ENCODE assay signal across 8 mouse cellular contexts in genomic region chr12:117688655-117689548, GRCm38 (mm10).
A peak's percentile ranks its signal among the peaks of the same experiment; 100 is the strongest.
DNase-seq lines count a peak whose midpoint lies in the region; ATAC-seq and TF ChIP-seq lines count a peak whose summit lies in the region.

No protein-coding gene starts in this region.

- TF ChIP-seq CTCF in E14TG2a.4 (conservative IDR thresholded peaks at IDR 0.05; ENCODE audit: low read length), result no peak
- no peak for TF ChIP-seq CTCF in left cerebral cortex, adult 2 months (IDR thresholded peaks at IDR 0.05)
- no peak for TF ChIP-seq CTCF in stomach, postnatal 0 days (IDR thresholded peaks at IDR 0.05; ENCODE audit: low read depth)

- peaks cover 14% of the 10 kb centered on the region for H3K27me3 ChIP-seq in E14TG2a.4 (ENCODE audit: insufficient read depth, low read length)
- H3K27me3 ChIP-seq in embryonic facial prominence, embryonic 10.5 days (replicated peaks; ENCODE audit: low read depth, poor library complexity, severe bottlenecking), result peaks cover 11% of the 10 kb centered on the region
- no peaks in the 10 kb centered on the region for H3K27me3 ChIP-seq in hindbrain, embryonic 11.5 days (ENCODE audit: control insufficient read depth, insufficient read depth, low read length)
- H3K27me3 ChIP-seq in midbrain, embryonic 10.5 days (ENCODE audit: low read depth, poor library complexity, severe bottlenecking), result peaks cover 44% of the 10 kb centered on the region
- H3K27me3 ChIP-seq in stomach, postnatal 0 days (ENCODE audit: control insufficient read depth, insufficient read depth, low read length), result no peaks in the 10 kb centered on the region

- H3K36me3 ChIP-seq in E14TG2a.4 (ENCODE audit: insufficient read depth, low read length), result no peaks in the 10 kb centered on the region
- H3K36me3 ChIP-seq in embryonic facial prominence, embryonic 10.5 days (replicated peaks), result no peaks in the 10 kb centered on the region
- H3K36me3 ChIP-seq in hindbrain, embryonic 11.5 days (ENCODE audit: control insufficient read depth, insufficient read depth, low read length), result no peaks in the 10 kb centered on the region
- no peaks in the 10 kb centered on the region for H3K36me3 ChIP-seq in midbrain, embryonic 10.5 days
- H3K36me3 ChIP-seq in stomach, postnatal 0 days (ENCODE audit: control insufficient read depth, insufficient read depth, low read length), result no peaks in the 10 kb centered on the region

- peak overlapping the region; percentile 74 for H3K9ac ChIP-seq in hindbrain, embryonic 11.5 days (ENCODE audit: low read depth, low read length)
- H3K9ac ChIP-seq in stomach, postnatal 0 days (ENCODE audit: low read length), result no peak overlapping the region; the same call in 1 of the 2 replicates

- peak overlapping the region; percentile 83 for H3K27ac ChIP-seq in embryonic facial prominence, embryonic 10.5 days (replicated peaks)
- H3K27ac ChIP-seq in hindbrain, embryonic 11.5 days (ENCODE audit: low read depth, low read length), result peak overlapping the region; percentile 90
- peak overlapping the region; percentile 72 for H3K27ac ChIP-seq in left cerebral cortex, adult 2 months
- H3K27ac ChIP-seq in midbrain, embryonic 10.5 days (replicated peaks), result peak overlapping the region; percentile 86
- H3K27ac ChIP-seq in stomach, postnatal 0 days (replicated peaks), result no peak overlapping the region

- DNase-seq in adrenal gland, adult 8-10 months, result peak; percentile 18
- peak; percentile 83 for DNase-seq in embryonic facial prominence, embryonic 10.5 days (ENCODE audit: low spot score)
- peak; percentile 81 for DNase-seq in hindbrain, embryonic 11.5 days (ENCODE audit: low spot score)
- DNase-seq in left cerebral cortex, adult 2 months (ENCODE audit: extremely low spot score in 1 of 2, low spot score in 2 of 2), result peak; percentile 72
- DNase-seq in midbrain, embryonic 10.5 days (ENCODE audit: low spot score), result peak; percentile 79
- peak; percentile 61 for DNase-seq in stomach, postnatal 0 days (ENCODE audit: low spot score)
- no peak for DNase-seq in T-cell, adult 2 months (ENCODE audit: low spot score)

- peak overlapping the region; percentile 55 for H3K4me2 ChIP-seq in hindbrain, embryonic 11.5 days (replicated peaks; ENCODE audit: low read depth, low read length)
- peak overlapping the region; percentile 60 for H3K4me2 ChIP-seq in stomach, postnatal 0 days (replicated peaks; ENCODE audit: low read depth)

- intact Hi-C loops in left cerebral cortex, adult 2 months (cut with DNase I), result no loop called here

- ATAC-seq in hindbrain, embryonic 11.5 days (ENCODE audit: low FRiP score), result peak; percentile 86
- ATAC-seq in stomach, postnatal 0 days (ENCODE audit: low FRiP score, low TSS enrichment), result peak; percentile 51; the same call in 1 of the 2 replicates

- TF ChIP-seq EP300 in stomach, postnatal 0 days (optimal IDR thresholded peaks at IDR 0.05), result no peak

- peak overlapping the region; percentile 76 for H3K4me3 ChIP-seq in E14TG2a.4 (replicated peaks; ENCODE audit: low read length)
- peak overlapping the region; percentile 60 for H3K4me3 ChIP-seq in embryonic facial prominence, embryonic 10.5 days
- peak overlapping the region; percentile 43 for H3K4me3 ChIP-seq in hindbrain, embryonic 11.5 days (ENCODE audit: low read depth, low read length)
- H3K4me3 ChIP-seq in left cerebral cortex, adult 2 months, result peak overlapping the region; percentile 43
- peak overlapping the region; percentile 54 for H3K4me3 ChIP-seq in midbrain, embryonic 10.5 days
- H3K4me3 ChIP-seq in stomach, postnatal 0 days (ENCODE audit: low read depth, low read length), result peak overlapping the region; percentile 33

- WGBS in embryonic facial prominence, embryonic 10.5 days, result 5% methylated on average over 32 of the region's 32 CpGs
- WGBS in hindbrain, embryonic 11.5 days, result 4% methylated on average over 32 of the region's 32 CpGs
- 5% methylated on average over 32 of the region's 32 CpGs for WGBS in midbrain, embryonic 10.5 days
- WGBS in stomach, postnatal 0 days, result 14% methylated on average over 32 of the region's 32 CpGs

- H3K9me3 ChIP-seq in E14TG2a.4 (ENCODE audit: low read length), result no peaks in the 10 kb centered on the region
- H3K9me3 ChIP-seq in embryonic facial prominence, embryonic 10.5 days, result no peaks in the 10 kb centered on the region
- no peaks in the 10 kb centered on the region for H3K9me3 ChIP-seq in hindbrain, embryonic 11.5 days (ENCODE audit: control insufficient read depth, low read length)
- no peaks in the 10 kb centered on the region for H3K9me3 ChIP-seq in midbrain, embryonic 10.5 days (replicated peaks)
- no peaks in the 10 kb centered on the region for H3K9me3 ChIP-seq in stomach, postnatal 0 days (ENCODE audit: control insufficient read depth, low read length)

- H3K4me1 ChIP-seq in E14TG2a.4 (replicated peaks; ENCODE audit: low read depth, low read length), result peaks cover 55% of the 10 kb centered on the region
- peaks cover 49% of the 10 kb centered on the region for H3K4me1 ChIP-seq in embryonic facial prominence, embryonic 10.5 days
- peaks cover 5% of the 10 kb centered on the region for H3K4me1 ChIP-seq in hindbrain, embryonic 11.5 days (replicated peaks; ENCODE audit: control insufficient read depth, insufficient read depth, low read length)
- peaks cover 61% of the 10 kb centered on the region for H3K4me1 ChIP-seq in midbrain, embryonic 10.5 days
- H3K4me1 ChIP-seq in stomach, postnatal 0 days (replicated peaks; ENCODE audit: control insufficient read depth, insufficient read depth), result no peaks in the 10 kb centered on the region; the same call in 1 of the 2 replicates
